ENCODE assay signal across 19 mouse cellular contexts in genomic region chr14:27739436-27739835, GRCm38 (mm10).
"Had no signal": no experiment of that assay in that cellular context is flagged by ENCODE, and none has a peak within 500 bp of the region (broad histone marks: within the 10 kb centered on the region; RNA-seq: fewer than 3 reads in every experiment).

No protein-coding gene starts in this region.

- H3K27ac ChIP-seq: kidney, postnatal 0 days; limb, embryonic 15.5 days; liver, embryonic 12.5 days; macrophage; neural tube, embryonic 15.5 days; stomach, embryonic 15.5 days had no signal

- ATAC-seq: intestine, postnatal 0 days; liver, embryonic 12.5 days had no signal

- H3K4me3 ChIP-seq: limb, embryonic 15.5 days; liver, embryonic 12.5 days; megakaryocyte, embryonic 14.5 days; myocyte; neural tube, embryonic 15.5 days; stomach, embryonic 15.5 days had no signal

- H3K27me3 ChIP-seq: limb, embryonic 15.5 days; neural tube, embryonic 15.5 days; stomach, embryonic 15.5 days had no signal

- H3K9me3 ChIP-seq: limb, embryonic 15.5 days; liver, embryonic 12.5 days; megakaryocyte, embryonic 14.5 days; neural tube, embryonic 15.5 days; stomach, embryonic 15.5 days had no signal

- H3K9ac ChIP-seq: limb, embryonic 15.5 days; liver, embryonic 12.5 days; lung, embryonic 14.5 days; neural tube, embryonic 15.5 days; stomach, embryonic 15.5 days had no signal

- DNase-seq: kidney, adult 9 months; kidney, postnatal 36 days; layer of hippocampus, adult 9-11 months; layer of hippocampus, postnatal 36 days; lung, embryonic 14.5 days; lung, postnatal 14 days; right cerebral cortex, postnatal 4 days; spleen, adult 18-20 months; thymus, adult 2 months; thymus, postnatal 25 days had no signal

- H3K4me1 ChIP-seq: limb, embryonic 15.5 days; liver, embryonic 12.5 days; megakaryocyte, embryonic 14.5 days; neural tube, embryonic 15.5 days; stomach, embryonic 15.5 days had no signal

- H3K36me3 ChIP-seq: limb, embryonic 15.5 days; liver, embryonic 12.5 days; neural tube, embryonic 15.5 days; stomach, embryonic 15.5 days had no signal

- H3K4me2 ChIP-seq: limb, embryonic 15.5 days; liver, embryonic 12.5 days; lung, embryonic 14.5 days; neural tube, embryonic 15.5 days; stomach, embryonic 15.5 days had no signal
